Mouse (Mus musculus): Measurements from ENCODE around the gene Mrpl53. TPM values are rescaled to one million over a fixed set of nuclear protein-coding genes. Genes with fewer than 3 reads are reported as not detected.

Mrpl53 gene
- polyA plus RNA-seq (2012; rRNA removed) = 67.2 and 83.6 TPM in 2 replicates

GRCm38 (mm10) chr6:83108762-83109668, at the start of gene Mrpl53:
Gene Mrpl53 (plus strand): TSS chr6:83109040.
- H3K4me3 ChIP-seq (ENCODE audit: control insufficient read depth, insufficient read depth, low read length) = peak within 1 kb of the TSS; percentile 99
- H3K27ac ChIP-seq (ENCODE audit: control insufficient read depth, insufficient read depth, low read length) = peak within 1 kb of the TSS; percentile 77
- no peaks in the 10 kb centered on the region for H3K27me3 ChIP-seq (ENCODE audit: control insufficient read depth, insufficient read depth, low read length)
- under 1% methylated on average over 76 of the region's 76 CpGs for WGBS
- TF ChIP-seq CTCF (IDR thresholded peaks at IDR 0.05; ENCODE audit: borderline replicate concordance, control insufficient read depth, extremely low read depth, insufficient read depth, low read length, poor library complexity) (peak; percentile 24; the same call in 1 of the 2 replicates), POLR2A (IDR thresholded peaks at IDR 0.05; ENCODE audit: control insufficient read depth, extremely low read depth, insufficient read depth, low read length, poor library complexity) (peak; percentile 62)
- peaks cover 10% of the 10 kb centered on the region for H3K4me1 ChIP-seq (replicated peaks; ENCODE audit: control insufficient read depth, insufficient read depth, low read length)
- H3K36me3 ChIP-seq (ENCODE audit: control insufficient read depth, insufficient read depth, low read length) = no peaks in the 10 kb centered on the region
- DNase-seq = peak; percentile 66

DNA sequence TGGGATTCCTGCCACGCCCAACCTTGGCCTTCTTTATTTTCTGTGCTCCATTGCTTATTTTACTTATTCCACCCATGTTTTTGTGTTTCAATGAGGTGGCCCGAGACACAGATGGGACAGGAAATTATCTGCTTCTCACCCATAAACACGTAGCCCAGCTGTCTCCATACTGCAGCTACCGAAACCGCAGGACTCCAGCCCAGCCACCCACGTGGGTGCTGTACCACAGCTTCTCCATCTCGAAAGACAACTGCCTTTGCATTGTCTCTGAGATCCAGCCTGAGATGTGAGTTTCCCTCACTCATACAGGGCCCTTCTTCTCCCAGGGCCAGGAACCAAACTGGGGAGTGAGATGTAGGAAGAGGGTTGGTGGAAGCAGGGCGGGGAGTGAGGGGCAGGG, 42.8 kb upstream of the Mrpl53 start:
- no peak for DNase-seq
- H3K27ac ChIP-seq (ENCODE audit: control insufficient read depth, insufficient read depth, low read length) = no peak overlapping the region

DNA sequence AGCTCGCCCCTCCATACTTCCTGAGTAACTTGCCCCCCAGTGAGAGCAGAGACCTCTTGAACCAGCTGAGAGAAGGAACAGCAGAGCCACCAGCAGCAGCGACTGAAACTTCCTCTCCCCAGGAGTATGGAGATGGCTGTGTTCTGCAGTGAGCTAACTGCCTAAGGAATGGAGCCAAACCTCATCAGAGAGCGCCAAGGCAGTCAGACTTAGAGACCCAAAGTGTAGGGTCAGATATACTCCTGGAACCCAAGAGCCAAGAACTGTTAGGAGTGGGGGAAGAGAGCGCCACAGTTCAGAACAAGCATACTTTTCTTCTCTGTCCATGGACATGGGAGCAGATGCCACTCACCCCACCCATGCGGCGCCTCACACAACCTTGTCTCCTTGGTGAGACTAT, 42.4 kb upstream of the Mrpl53 start:
- Histone ChIP-seq H3K27me3 (ENCODE audit: control insufficient read depth, insufficient read depth, low read length) (peaks cover 38% of the 10 kb centered on the region), H3K4me1 (replicated peaks; ENCODE audit: control insufficient read depth, insufficient read depth, low read length) (peaks cover 30% of the 10 kb centered on the region), H3K27ac (ENCODE audit: control insufficient read depth, insufficient read depth, low read length) (no peak overlapping the region), H3K4me3 (ENCODE audit: control insufficient read depth, insufficient read depth, low read length) (no peak overlapping the region), H3K36me3 (ENCODE audit: control insufficient read depth, insufficient read depth, low read length) (no peaks in the 10 kb centered on the region)
- no peak for DNase-seq
- 35% methylated on average over 6 of the region's 6 CpGs for WGBS
- TF ChIP-seq POLR2A (IDR thresholded peaks at IDR 0.05; ENCODE audit: control insufficient read depth, extremely low read depth, insufficient read depth, low read length, poor library complexity) (no peak), CTCF (IDR thresholded peaks at IDR 0.05; ENCODE audit: borderline replicate concordance, control insufficient read depth, extremely low read depth, insufficient read depth, low read length, poor library complexity) (no peak)

More for the DNA sequence above, 42.8 kb upstream of the Mrpl53 start:
- no peaks in the 10 kb centered on the region for H3K36me3 ChIP-seq (ENCODE audit: control insufficient read depth, insufficient read depth, low read length)
- WGBS = 22% methylated on average over 8 of the region's 8 CpGs
- TF ChIP-seq CTCF (IDR thresholded peaks at IDR 0.05; ENCODE audit: borderline replicate concordance, control insufficient read depth, extremely low read depth, insufficient read depth, low read length, poor library complexity) = no peak
- no peak for TF ChIP-seq POLR2A (IDR thresholded peaks at IDR 0.05; ENCODE audit: control insufficient read depth, extremely low read depth, insufficient read depth, low read length, poor library complexity)
- H3K27me3 ChIP-seq (ENCODE audit: control insufficient read depth, insufficient read depth, low read length) = peaks cover 33% of the 10 kb centered on the region
- no peak overlapping the region for H3K4me3 ChIP-seq (ENCODE audit: control insufficient read depth, insufficient read depth, low read length)
- peaks cover 27% of the 10 kb centered on the region for H3K4me1 ChIP-seq (replicated peaks; ENCODE audit: control insufficient read depth, insufficient read depth, low read length)

DNA sequence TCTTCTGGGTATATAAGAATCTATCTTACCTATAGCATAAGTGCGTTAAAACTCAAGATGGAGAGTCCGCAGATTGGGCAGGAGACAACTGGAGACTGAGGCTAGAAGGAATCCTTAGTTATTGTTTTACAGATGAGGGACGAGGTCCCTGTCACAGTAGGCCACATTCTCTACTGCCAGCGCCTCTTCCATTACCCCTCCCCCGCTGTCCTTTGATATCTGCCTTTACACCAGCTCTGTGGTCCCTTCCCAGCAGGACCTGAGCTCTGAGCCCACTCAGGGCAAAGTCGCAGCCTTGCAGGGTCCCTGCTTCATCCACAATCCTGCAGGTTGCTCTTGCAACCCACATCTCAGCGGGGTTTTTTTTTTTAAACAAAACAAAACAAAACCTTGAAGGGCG, 40.6 kb upstream of the Mrpl53 start:
- Histone ChIP-seq H3K4me3 (ENCODE audit: control insufficient read depth, insufficient read depth, low read length) (no peak overlapping the region), H3K36me3 (ENCODE audit: control insufficient read depth, insufficient read depth, low read length) (no peaks in the 10 kb centered on the region), H3K27me3 (ENCODE audit: control insufficient read depth, insufficient read depth, low read length) (peaks cover 47% of the 10 kb centered on the region), H3K27ac (ENCODE audit: control insufficient read depth, insufficient read depth, low read length) (no peak overlapping the region), H3K4me1 (replicated peaks; ENCODE audit: control insufficient read depth, insufficient read depth, low read length) (peaks cover 30% of the 10 kb centered on the region)
- DNase-seq = no peak
- TF ChIP-seq POLR2A (IDR thresholded peaks at IDR 0.05; ENCODE audit: control insufficient read depth, extremely low read depth, insufficient read depth, low read length, poor library complexity) (no peak), CTCF (IDR thresholded peaks at IDR 0.05; ENCODE audit: borderline replicate concordance, control insufficient read depth, extremely low read depth, insufficient read depth, low read length, poor library complexity) (no peak)
- WGBS = 63% methylated on average over 8 of the region's 8 CpGs

GRCm38 (mm10) chr6:83068706-83069487, 39.9 kb upstream of the Mrpl53 start:
- TF ChIP-seq POLR2A (IDR thresholded peaks at IDR 0.05; ENCODE audit: control insufficient read depth, extremely low read depth, insufficient read depth, low read length, poor library complexity) = no peak
- no peak for TF ChIP-seq CTCF (IDR thresholded peaks at IDR 0.05; ENCODE audit: borderline replicate concordance, control insufficient read depth, extremely low read depth, insufficient read depth, low read length, poor library complexity)
- no peaks in the 10 kb centered on the region for H3K36me3 ChIP-seq (ENCODE audit: control insufficient read depth, insufficient read depth, low read length)
- 3% methylated on average over 81 of the region's 81 CpGs for WGBS
- no peak overlapping the region for H3K4me3 ChIP-seq (ENCODE audit: control insufficient read depth, insufficient read depth, low read length)
- DNase-seq = no peak
- H3K4me1 ChIP-seq (replicated peaks; ENCODE audit: control insufficient read depth, insufficient read depth, low read length) = peaks cover 30% of the 10 kb centered on the region
- H3K27ac ChIP-seq (ENCODE audit: control insufficient read depth, insufficient read depth, low read length) = no peak overlapping the region
- H3K27me3 ChIP-seq (ENCODE audit: control insufficient read depth, insufficient read depth, low read length) = peaks cover 47% of the 10 kb centered on the region

DNA sequence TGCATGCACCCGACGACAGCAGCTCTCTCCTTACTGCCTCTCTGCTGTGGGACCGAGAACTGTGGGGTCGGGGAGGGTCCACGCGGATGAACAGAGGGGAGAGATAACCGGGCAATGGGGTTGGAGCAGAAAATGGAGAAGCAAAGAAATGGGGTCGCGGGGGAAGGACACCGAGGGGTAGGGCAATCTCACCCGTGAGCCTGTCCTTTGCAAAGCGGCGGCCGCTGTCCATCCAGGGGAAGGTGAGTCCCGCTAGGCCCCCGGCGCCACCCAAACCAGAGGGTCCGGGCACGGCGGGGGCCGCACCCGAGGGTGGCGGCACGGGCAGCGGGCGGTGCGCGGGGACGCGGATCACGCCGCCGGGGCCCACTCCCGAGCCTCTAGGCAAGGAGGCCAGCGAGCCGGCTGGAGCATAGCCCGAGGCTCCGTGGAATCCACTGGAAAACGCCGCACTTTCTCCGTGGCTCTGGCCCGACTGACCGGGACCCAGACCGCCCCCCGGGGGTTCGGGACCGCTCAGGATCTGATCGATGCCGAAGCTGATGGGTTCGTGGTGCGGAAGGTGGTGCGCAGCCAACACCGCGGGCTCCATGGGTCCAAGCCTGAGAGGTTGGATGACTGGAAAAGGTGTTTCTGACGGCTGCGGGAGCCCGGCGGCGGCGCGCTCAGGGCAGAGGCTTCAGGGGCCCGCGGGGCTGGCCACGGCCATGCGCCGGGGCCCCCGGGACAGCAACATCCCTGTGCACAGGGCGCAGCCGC, 39.2 kb upstream of the Mrpl53 start:
- no peak for DNase-seq
- Histone ChIP-seq H3K27ac (ENCODE audit: control insufficient read depth, insufficient read depth, low read length) (no peak overlapping the region), H3K27me3 (ENCODE audit: control insufficient read depth, insufficient read depth, low read length) (peaks cover 45% of the 10 kb centered on the region), H3K36me3 (ENCODE audit: control insufficient read depth, insufficient read depth, low read length) (no peaks in the 10 kb centered on the region), H3K4me3 (ENCODE audit: control insufficient read depth, insufficient read depth, low read length) (no peak overlapping the region), H3K4me1 (replicated peaks; ENCODE audit: control insufficient read depth, insufficient read depth, low read length) (peaks cover 30% of the 10 kb centered on the region)
- 5% methylated on average over 69 of the region's 69 CpGs for WGBS
- TF ChIP-seq CTCF (IDR thresholded peaks at IDR 0.05; ENCODE audit: borderline replicate concordance, control insufficient read depth, extremely low read depth, insufficient read depth, low read length, poor library complexity) (no peak), POLR2A (IDR thresholded peaks at IDR 0.05; ENCODE audit: control insufficient read depth, extremely low read depth, insufficient read depth, low read length, poor library complexity) (no peak)

All from thymus, adult 2 months (tissue).